Mouse (Mus musculus): ENCODE measurements around the gene Olfr781. TPM values are rescaled to one million over a fixed set of nuclear protein-coding genes. Genes with fewer than 3 reads are reported as not detected.

Gene Olfr781
- not detected for polyA plus RNA-seq (2014; fragmentation: Illumina TruSeq; extraction: RNeasy Lipid Tissue Mini Kit (QIAGEN cat#74804); ENCODE audit: low replicate concordance)

GRCm38 (mm10) chr10:129328554-129328953, at the start of gene Olfr781:
Olfr781 (plus strand) TSS chr10:129328854.

DNA sequence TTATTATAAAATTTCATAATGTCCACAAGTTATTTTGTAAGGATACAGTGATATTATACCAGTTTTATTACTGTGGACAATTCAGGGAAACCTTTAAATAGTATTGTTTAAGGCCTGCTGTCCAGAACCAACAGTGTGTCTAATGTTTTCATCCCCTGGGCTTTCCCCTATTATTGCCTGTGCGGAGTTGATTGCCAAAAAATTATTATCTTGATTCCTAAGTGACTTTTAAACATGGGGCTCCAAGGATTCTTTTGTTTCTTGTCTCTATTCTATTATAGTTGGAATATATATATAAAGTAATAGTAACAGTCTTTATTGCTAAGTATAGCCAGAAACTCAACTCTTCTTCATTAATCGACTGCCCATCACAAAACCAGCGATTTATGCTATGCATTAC, 10.8 kb upstream of the Olfr781 start, which contains the start of gene Olfr780:
Olfr780 (plus strand) TSS at position 301 of the 400 bp plus-strand sequence.

GRCm38 (mm10) chr10:129348550-129348949, 19.9 kb downstream of the Olfr781 start, which contains the start of gene Olfr782:
Olfr782 (plus strand) TSS chr10:129348850.

Other genes with a start within 250 kb of the Olfr781 start
- gene Olfr767, start 245.9 kb upstream of the Olfr781 start, polyA plus RNA-seq (2014; fragmentation: Illumina TruSeq; extraction: RNeasy Lipid Tissue Mini Kit (QIAGEN cat#74804); ENCODE audit: low replicate concordance): not detected
- gene Olfr768, start 229.5 kb upstream of the Olfr781 start, polyA plus RNA-seq (2014; fragmentation: Illumina TruSeq; extraction: RNeasy Lipid Tissue Mini Kit (QIAGEN cat#74804); ENCODE audit: low replicate concordance): not detected
- not detected for gene Olfr769, start 211.0 kb upstream of the Olfr781 start, polyA plus RNA-seq (2014; fragmentation: Illumina TruSeq; extraction: RNeasy Lipid Tissue Mini Kit (QIAGEN cat#74804); ENCODE audit: low replicate concordance)
- gene Olfr770, start 189.9 kb upstream of the Olfr781 start, polyA plus RNA-seq (2014; fragmentation: Illumina TruSeq; extraction: RNeasy Lipid Tissue Mini Kit (QIAGEN cat#74804); ENCODE audit: low replicate concordance): not detected
- gene Olfr771, start 164.1 kb upstream of the Olfr781 start, polyA plus RNA-seq (2014; fragmentation: Illumina TruSeq; extraction: RNeasy Lipid Tissue Mini Kit (QIAGEN cat#74804); ENCODE audit: low replicate concordance): not detected
- not detected for gene Olfr772, start 150.9 kb upstream of the Olfr781 start, polyA plus RNA-seq (2014; fragmentation: Illumina TruSeq; extraction: RNeasy Lipid Tissue Mini Kit (QIAGEN cat#74804); ENCODE audit: low replicate concordance)
- gene Olfr773, start 141.4 kb upstream of the Olfr781 start, polyA plus RNA-seq (2014; fragmentation: Illumina TruSeq; extraction: RNeasy Lipid Tissue Mini Kit (QIAGEN cat#74804); ENCODE audit: low replicate concordance): not detected
- gene Olfr774, start 92.7 kb upstream of the Olfr781 start, polyA plus RNA-seq (2014; fragmentation: Illumina TruSeq; extraction: RNeasy Lipid Tissue Mini Kit (QIAGEN cat#74804); ENCODE audit: low replicate concordance): not detected
- not detected for gene Olfr775, start 80.4 kb upstream of the Olfr781 start, polyA plus RNA-seq (2014; fragmentation: Illumina TruSeq; extraction: RNeasy Lipid Tissue Mini Kit (QIAGEN cat#74804); ENCODE audit: low replicate concordance)
- gene Olfr776, start 69.7 kb upstream of the Olfr781 start, polyA plus RNA-seq (2014; fragmentation: Illumina TruSeq; extraction: RNeasy Lipid Tissue Mini Kit (QIAGEN cat#74804); ENCODE audit: low replicate concordance): not detected
- not detected for gene Olfr777, start 57.4 kb upstream of the Olfr781 start, polyA plus RNA-seq (2014; fragmentation: Illumina TruSeq; extraction: RNeasy Lipid Tissue Mini Kit (QIAGEN cat#74804); ENCODE audit: low replicate concordance)
- gene Olfr780, start 10.7 kb upstream of the Olfr781 start, polyA plus RNA-seq (2014; fragmentation: Illumina TruSeq; extraction: RNeasy Lipid Tissue Mini Kit (QIAGEN cat#74804); ENCODE audit: low replicate concordance): not detected
- not detected for gene Olfr782, start 20.0 kb downstream of the Olfr781 start, polyA plus RNA-seq (2014; fragmentation: Illumina TruSeq; extraction: RNeasy Lipid Tissue Mini Kit (QIAGEN cat#74804); ENCODE audit: low replicate concordance)
- not detected for gene Olfr784, start 55.2 kb downstream of the Olfr781 start, polyA plus RNA-seq (2014; fragmentation: Illumina TruSeq; extraction: RNeasy Lipid Tissue Mini Kit (QIAGEN cat#74804); ENCODE audit: low replicate concordance)
- gene Olfr785, start 76.6 kb downstream of the Olfr781 start, polyA plus RNA-seq (2014; fragmentation: Illumina TruSeq; extraction: RNeasy Lipid Tissue Mini Kit (QIAGEN cat#74804); ENCODE audit: low replicate concordance): not detected
- gene Olfr786, start 98.5 kb downstream of the Olfr781 start, polyA plus RNA-seq (2014; fragmentation: Illumina TruSeq; extraction: RNeasy Lipid Tissue Mini Kit (QIAGEN cat#74804); ENCODE audit: low replicate concordance): not detected
- gene Olfr787, start 133.0 kb downstream of the Olfr781 start, polyA plus RNA-seq (2014; fragmentation: Illumina TruSeq; extraction: RNeasy Lipid Tissue Mini Kit (QIAGEN cat#74804); ENCODE audit: low replicate concordance): not detected
- gene Olfr788, start 142.1 kb downstream of the Olfr781 start, polyA plus RNA-seq (2014; fragmentation: Illumina TruSeq; extraction: RNeasy Lipid Tissue Mini Kit (QIAGEN cat#74804); ENCODE audit: low replicate concordance): not detected
- gene Olfr789, start 155.9 kb downstream of the Olfr781 start, polyA plus RNA-seq (2014; fragmentation: Illumina TruSeq; extraction: RNeasy Lipid Tissue Mini Kit (QIAGEN cat#74804); ENCODE audit: low replicate concordance): not detected
- not detected for gene Olfr790, start 169.6 kb downstream of the Olfr781 start, polyA plus RNA-seq (2014; fragmentation: Illumina TruSeq; extraction: RNeasy Lipid Tissue Mini Kit (QIAGEN cat#74804); ENCODE audit: low replicate concordance)
- gene Olfr791, start 192.9 kb downstream of the Olfr781 start, polyA plus RNA-seq (2014; fragmentation: Illumina TruSeq; extraction: RNeasy Lipid Tissue Mini Kit (QIAGEN cat#74804); ENCODE audit: low replicate concordance): not detected
- gene Olfr792, start 210.3 kb downstream of the Olfr781 start, polyA plus RNA-seq (2014; fragmentation: Illumina TruSeq; extraction: RNeasy Lipid Tissue Mini Kit (QIAGEN cat#74804); ENCODE audit: low replicate concordance): not detected
- gene Olfr794, start 238.8 kb downstream of the Olfr781 start, polyA plus RNA-seq (2014; fragmentation: Illumina TruSeq; extraction: RNeasy Lipid Tissue Mini Kit (QIAGEN cat#74804); ENCODE audit: low replicate concordance): not detected

All from small intestine, adult 10 weeks (tissue).